ENCODE assay signal across 2 mouse cellular contexts in the genomic region with DNA sequence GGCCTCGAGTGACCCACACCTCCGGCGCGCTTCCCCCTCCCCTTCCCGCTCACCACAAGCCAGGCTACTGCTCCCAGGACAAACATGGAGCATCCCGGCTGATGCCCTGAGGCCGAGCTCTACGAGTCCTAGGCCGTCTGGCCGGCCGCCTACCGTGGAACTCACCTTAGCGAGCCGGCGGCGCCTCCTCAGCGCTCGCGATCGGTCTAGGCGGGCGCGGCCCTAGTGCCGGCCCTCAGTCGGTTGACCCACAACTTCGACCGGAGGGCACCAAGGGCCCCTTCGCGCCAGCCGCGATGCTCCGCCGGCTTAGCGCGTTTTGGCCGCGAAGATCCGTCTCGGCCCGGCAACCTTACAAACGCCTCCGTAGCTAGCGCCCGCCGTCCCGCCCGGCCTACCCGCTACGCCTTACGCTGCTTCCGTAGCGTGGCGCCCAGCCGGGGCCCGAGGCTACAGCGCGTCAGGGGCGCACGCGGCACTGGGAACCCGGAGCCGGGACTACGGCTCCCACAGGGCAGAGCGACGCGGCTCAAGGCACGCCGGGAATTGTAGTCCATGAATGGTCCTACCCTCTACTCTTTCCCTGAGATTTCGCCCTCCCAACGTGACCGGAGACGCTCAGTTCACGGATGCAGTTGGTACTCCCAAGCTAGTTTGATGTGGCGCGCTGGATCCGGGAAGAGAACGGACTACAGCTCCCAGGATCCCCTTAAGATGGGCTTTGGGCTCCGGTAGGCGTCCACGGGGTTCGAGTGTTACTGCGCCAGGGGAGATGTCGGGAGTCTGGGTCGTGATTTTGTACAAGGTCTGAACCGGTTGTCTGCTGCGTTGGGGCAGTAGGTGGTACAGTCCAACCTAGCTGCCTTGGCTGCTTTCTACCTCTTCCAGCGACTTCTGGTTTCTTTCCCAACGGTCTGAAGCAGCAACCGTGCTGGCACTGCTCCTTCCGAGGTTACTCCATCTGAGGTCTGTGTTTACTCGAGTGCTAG.
TF ChIP-seq lines count a peak whose summit lies in the region.

A gene (minus strand): TSS at position 491 of the 989 bp plus-strand sequence.

TF ChIP-seq in C2C12, 6 proteins besides CTCF, POLR2A, EP300 and RAD21 (continued from another document):
- TF ChIP-seq MAX (IDR thresholded peaks at IDR 0.05) (peak; percentile 83), USF1 (IDR thresholded peaks at IDR 0.05; ENCODE audit: low read depth) (peak; percentile 29)

TF ChIP-seq in myocyte, 11 proteins besides CTCF, POLR2A, EP300 and RAD21 (continued from another document):
- TF ChIP-seq MAX (IDR thresholded peaks at IDR 0.05; ENCODE audit: low read depth) (no peak), TCF12 (IDR thresholded peaks at IDR 0.05; ENCODE audit: insufficient read depth, poor library complexity, severe bottlenecking) (no peak), CEBPB (IDR thresholded peaks at IDR 0.05; ENCODE audit: insufficient read depth, poor library complexity, severe bottlenecking) (no peak), POLR2AphosphoS2 (IDR thresholded peaks at IDR 0.05; ENCODE audit: insufficient read length, low read depth) (peak; percentile 80), MYOD1 (IDR thresholded peaks at IDR 0.05; ENCODE audit: control insufficient read depth in 1 of 3, insufficient read length in 2 of 3, low read depth in 2 of 3) (no peak), REST (IDR thresholded peaks at IDR 0.05; ENCODE audit: insufficient read depth, insufficient read length) (no peak), TCF3 (IDR thresholded peaks at IDR 0.05; ENCODE audit: insufficient read length, low read depth) (no peak)
TF ChIP-seq in myocyte: peak in this region for 3.
